Mouse (Mus musculus): ENCODE measurements around the gene Gna13.
"Not testable (repeated sequence)": the region's sequence is repeated elsewhere in the genome, so short reads cannot be mapped to it uniquely, and the experiment has no call there.

Gene Gna13

GRCm38 (mm10) chr11:109362463-109363190, at the start of gene Gna13:
Gene Gna13, plus strand, starts transcription at chr11:109362831.
- no peak for DNase-seq (ENCODE audit: extremely low read depth, low read depth, low spot score)

GRCm38 (mm10) chr11:109316921-109317320, 45.7 kb upstream of the Gna13 start:
- no peak for DNase-seq (ENCODE audit: extremely low read depth, low read depth, low spot score)

- DNase-seq (ENCODE audit: extremely low read depth, low read depth, low spot score), result no peak
These were observed 43.2 kb upstream of the Gna13 start for GRCm38 (mm10) chr11:109319471-109319870.

- no peak for DNase-seq (ENCODE audit: extremely low read depth, low read depth, low spot score)
These were observed 42.7 kb upstream of the Gna13 start for GRCm38 (mm10) chr11:109319946-109320345.

DNA sequence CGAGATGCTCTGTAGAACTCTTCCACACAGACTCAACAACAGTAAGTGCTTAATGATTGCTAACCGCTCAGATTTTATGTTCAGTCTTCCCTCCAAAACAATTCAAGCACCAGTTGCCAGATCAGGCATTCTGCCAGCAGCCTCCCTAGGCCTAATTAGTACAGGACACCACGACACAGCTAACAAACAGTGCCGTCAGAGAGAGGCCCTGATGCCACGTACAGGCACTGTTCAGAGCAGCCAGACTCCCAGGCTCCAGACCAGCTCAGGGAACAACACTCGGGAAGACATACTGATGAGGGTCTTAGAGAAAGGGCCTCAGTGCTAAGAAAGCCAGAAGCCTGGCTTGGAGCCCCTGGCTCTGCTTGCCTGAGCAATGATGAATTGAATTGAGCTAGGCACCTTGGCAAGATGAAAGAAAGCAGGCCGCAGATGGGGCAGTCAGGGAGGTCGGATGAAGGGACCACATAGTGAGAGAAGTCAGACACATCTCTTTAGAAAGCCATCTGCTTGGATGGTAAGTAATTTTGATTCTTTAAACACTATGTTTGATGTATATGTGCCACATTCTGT, 42.2 kb upstream of the Gna13 start:
- no peak for DNase-seq (ENCODE audit: extremely low read depth, low read depth, low spot score)

- peak; percentile 37 for DNase-seq (ENCODE audit: extremely low read depth, low read depth, low spot score)
These were observed 36.4 kb upstream of the Gna13 start for GRCm38 (mm10) chr11:109326270-109326669.

DNA sequence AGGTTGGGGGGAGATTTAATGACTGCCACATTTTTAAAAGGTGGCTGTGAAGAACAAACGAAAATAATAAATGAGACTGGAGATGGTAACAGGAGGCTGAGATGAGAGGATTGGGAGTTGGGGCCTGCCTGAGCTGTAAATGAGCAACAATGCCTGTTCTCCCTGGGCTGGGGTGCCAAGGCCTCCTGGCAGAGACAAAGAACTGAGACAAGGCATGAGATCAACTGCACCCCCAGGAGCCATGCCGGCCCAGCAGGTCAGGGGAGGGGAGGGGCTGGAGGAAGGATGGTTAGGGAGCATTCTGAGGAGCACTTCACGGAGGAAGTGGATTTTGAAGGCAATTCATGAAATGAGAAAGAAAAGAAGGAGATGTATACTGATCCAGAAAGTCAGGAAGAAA, 35.2 kb upstream of the Gna13 start:
- DNase-seq (ENCODE audit: extremely low read depth, low read depth, low spot score), result no peak

GRCm38 (mm10) chr11:109327952-109328351, 34.7 kb upstream of the Gna13 start:
- no peak for DNase-seq (ENCODE audit: extremely low read depth, low read depth, low spot score)

DNA sequence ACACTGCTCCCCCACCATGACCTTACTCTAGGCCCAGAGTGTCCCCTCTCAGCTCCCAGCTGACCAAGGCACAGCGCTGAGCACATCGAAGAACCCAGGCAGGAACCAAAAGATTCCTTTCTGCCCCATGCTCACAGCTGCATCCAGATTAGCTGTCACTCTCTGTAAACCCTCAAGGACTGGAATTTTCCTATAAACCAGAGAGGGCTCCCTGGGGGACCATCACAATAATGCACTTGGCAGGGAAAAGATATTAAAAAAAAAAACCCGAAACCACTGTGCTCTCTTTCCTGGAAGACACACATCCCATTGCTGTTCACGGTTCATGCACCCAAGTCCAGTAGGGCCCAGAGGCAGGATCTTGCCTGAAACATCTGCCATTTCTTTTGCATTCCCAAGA, 33.3 kb upstream of the Gna13 start:
- no peak for DNase-seq (ENCODE audit: extremely low read depth, low read depth, low spot score)

DNA sequence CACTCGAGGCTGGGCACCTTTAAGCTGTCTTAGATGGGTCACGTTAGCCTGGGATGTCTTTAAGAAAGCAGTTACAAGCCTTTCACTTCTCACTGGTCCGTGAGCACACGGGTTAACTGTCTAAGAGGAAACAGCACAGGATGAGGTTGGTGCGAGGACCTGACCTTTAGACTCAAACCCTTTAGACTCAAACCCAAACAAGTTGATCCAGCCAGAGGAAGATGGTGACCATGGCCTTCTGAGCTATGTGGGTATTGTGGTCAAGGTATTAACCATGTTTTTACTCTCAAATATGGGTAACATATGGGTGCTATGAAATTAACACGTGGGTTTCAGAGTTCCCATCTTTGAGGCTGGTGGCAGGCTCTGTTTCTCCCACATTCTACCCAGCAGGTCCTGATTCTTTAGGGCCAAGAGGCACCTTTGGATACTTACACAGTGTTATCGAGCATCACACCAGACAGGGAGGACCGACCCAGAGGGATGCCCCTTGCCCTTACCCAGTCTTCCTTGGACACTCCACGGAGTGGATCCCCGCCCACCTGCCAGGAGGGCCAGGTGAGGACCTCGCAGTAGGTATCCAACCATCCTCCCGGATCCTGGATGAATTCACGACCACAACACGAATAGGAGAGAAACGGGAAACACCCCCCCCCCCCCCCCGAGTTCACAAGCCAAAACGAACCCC, 31.8 kb upstream of the Gna13 start:
- DNase-seq (ENCODE audit: extremely low read depth, low read depth, low spot score), result no peak

DNA sequence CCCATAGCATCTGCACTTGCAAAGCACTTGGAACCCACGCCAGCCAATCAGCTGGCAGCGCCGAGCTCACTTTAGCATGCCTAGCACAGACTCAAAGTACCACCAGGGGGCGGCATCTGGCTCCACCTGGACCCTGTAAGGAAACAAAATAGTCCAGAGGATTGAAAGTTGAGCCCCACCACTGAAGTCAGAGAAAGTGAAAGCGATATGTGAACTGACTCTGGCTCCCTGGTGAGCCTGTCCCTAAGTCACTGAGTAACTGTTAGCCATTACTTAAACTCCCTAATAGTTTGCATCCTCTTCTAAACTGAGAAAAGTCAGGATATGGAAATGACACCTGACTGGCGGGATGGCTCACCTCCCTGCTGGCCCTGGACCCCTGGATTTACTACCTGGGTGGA, 31.2 kb upstream of the Gna13 start:
- DNase-seq (ENCODE audit: extremely low read depth, low read depth, low spot score), result no peak

DNA sequence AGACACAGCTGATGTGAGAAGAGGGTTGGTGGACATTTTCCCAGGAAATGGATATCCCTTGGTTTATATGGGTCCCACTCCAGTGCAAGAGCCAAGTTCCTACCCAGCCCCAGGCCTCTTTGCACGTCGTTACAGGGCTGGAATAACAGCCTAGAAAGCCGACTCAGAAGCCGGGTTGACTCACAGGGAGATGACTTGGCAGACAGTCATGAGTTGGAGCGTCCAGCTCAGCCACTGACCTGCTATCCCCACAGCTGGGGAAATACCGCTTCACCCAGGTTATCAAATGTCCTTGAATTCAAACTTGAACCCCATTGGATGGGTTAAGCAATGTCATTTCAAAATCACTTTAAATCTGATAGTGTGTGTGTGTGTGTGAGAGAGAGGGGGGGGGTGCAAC, 29.9 kb upstream of the Gna13 start:
- DNase-seq (ENCODE audit: extremely low read depth, low read depth, low spot score), result no peak

DNA sequence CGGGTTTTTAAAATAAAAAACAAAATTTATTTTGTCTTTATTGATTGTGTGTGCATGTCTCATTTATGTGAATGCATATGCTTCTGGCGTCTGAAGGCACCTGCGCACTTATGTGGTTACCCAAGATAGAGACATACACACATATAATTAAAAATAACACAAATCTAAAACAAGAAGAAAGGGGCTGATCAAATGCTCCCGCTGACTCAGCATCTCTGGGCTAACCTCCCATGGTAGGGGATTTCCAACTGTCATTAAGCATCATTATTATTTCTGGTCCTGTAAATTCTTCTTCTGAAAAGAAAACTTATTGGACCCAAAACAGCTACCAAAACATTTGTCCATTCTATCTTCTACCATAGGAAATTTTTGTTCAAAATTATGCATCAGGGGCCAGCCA, 27.9 kb upstream of the Gna13 start:
- DNase-seq (ENCODE audit: extremely low read depth, low read depth, low spot score), result no peak

GRCm38 (mm10) chr11:109335890-109336289, 26.7 kb upstream of the Gna13 start:
- no peak for DNase-seq (ENCODE audit: extremely low read depth, low read depth, low spot score)

DNA sequence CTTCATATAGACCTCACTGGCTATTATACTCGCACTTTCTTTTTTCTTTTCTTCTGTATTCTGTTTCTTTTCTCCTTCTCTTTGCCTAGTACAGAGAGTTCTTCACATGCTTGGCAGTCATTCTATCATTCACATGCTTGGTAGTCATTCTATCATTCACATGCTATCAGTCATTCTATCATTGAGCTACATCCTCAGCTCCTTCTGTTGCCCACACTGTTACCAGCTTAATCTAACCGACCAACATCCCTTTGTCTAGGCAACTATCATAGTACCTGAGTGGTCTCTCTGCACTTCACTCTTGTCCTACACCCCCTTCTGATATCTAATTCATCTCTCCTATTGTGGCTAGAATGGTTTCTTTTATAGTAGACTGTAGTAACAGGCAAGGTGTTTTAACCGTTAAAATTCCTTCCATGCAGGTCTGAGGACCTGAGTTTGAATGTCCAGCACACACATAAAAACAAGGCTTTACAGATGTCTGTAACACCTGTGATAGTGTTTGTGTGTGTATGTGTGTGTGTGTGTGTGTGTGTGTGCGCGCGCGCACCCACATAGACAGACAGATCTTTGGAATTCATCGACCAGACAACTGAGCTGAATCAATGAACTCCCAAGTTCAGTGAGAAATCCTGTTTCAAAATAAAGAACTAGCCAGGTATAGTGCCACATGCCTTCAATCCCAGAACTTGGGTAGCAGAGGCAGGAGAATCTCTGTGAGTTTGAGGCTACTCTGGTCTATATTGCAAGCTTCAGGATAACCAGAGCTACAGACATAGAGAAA, 23.3 kb upstream of the Gna13 start:
- no peak for DNase-seq (ENCODE audit: extremely low read depth, low read depth, low spot score)

GRCm38 (mm10) chr11:109340541-109340940, 22.1 kb upstream of the Gna13 start:
- DNase-seq (ENCODE audit: extremely low read depth, low read depth, low spot score), result no peak

DNA sequence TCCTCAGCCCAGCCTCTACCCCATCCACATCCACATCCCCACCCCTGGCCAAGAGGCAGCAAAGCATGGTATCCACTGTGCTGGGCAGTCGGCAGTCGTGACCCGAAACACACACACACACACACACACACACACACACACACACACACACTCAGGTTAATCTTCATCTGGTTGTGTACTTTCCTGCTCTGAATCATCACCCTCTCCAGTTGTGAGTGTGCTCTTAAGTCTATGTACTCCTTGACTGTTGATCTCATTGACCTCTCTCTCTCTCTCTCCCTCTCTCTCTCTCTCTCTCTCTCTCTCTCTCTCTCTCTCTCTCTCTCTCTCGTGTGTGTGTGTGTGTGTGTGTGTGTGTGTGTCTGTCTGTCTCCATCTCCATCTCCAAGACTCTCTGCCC, 20.0 kb upstream of the Gna13 start:
- DNase-seq (ENCODE audit: extremely low read depth, low read depth, low spot score), result not testable (repeated sequence)

- DNase-seq (ENCODE audit: extremely low read depth, low read depth, low spot score), result no peak
These were observed 19.1 kb upstream of the Gna13 start for GRCm38 (mm10) chr11:109343558-109343957.

DNA sequence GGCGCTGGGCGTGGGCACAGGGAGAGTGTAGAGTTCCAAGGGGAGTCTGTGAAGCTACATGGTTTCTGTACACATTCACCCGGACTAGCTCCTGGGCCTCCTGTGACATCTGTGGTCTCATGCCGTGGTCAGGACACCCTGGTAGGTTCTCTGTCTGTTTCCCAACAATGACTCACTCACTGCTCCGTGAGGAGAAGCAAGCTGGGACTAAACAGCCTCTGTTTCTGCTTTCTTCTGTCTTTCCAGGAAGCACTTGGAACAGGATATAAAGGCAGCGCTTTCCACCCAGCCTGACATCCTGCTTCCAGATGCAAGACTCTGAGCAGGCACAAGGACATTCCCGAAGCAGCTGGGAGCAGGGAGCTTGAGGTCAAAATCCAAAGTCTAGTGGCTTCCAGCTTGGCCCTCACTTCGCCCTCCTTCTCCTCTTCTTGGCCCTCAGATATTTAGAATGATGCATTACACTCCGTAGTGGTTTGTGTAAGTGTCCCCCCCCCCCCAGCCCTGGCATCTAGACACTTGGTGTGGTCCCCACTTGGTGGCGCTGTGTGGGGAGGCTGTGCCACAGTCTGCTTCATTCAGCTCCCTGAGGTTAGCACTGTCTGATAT, 18.5 kb upstream of the Gna13 start:
- no peak for DNase-seq (ENCODE audit: extremely low read depth, low read depth, low spot score)

- DNase-seq (ENCODE audit: extremely low read depth, low read depth, low spot score), result no peak
These were observed 15.2 kb upstream of the Gna13 start for GRCm38 (mm10) chr11:109347242-109347959.

All from fat pad, adult 2 months (tissue).